Mouse (Mus musculus): ENCODE results near the gene Skap2.

- TF ChIP-seq GATA1 (IDR thresholded peaks at IDR 0.05; ENCODE audit: borderline replicate concordance, low read length) = no peak
- no peak for TF ChIP-seq FLI1 (IDR thresholded peaks at IDR 0.05; ENCODE audit: low read length)
These were observed 168.2 kb downstream of the Skap2 start for GRCm38 (mm10) chr6:51844106-51844505.

Measured in megakaryocyte, embryonic 14.5 days (primary cell).